Mouse (Mus musculus): Measurements from ENCODE around the gene Irgc1.

Irgc1 gene

GRCm38 (mm10) chr7:24399256-24400081 is 52.6 kb downstream of the Irgc1 start, which contains the start of gene Smg9:
TSS of gene Smg9 (plus strand) at chr7:24399619.
- peak; percentile 99 for DNase-seq (ENCODE audit: low spot score)

- DNase-seq (ENCODE audit: low spot score), result no peak
These were observed 53.7 kb downstream of the Irgc1 start for GRCm38 (mm10) chr7:24398364-24398913.

GRCm38 (mm10) chr7:24396832-24397231 is 55.3 kb downstream of the Irgc1 start:
- DNase-seq (ENCODE audit: low spot score), result no peak

GRCm38 (mm10) chr7:24394475-24395161 is 57.5 kb downstream of the Irgc1 start:
- no peak for DNase-seq (ENCODE audit: low spot score)

GRCm38 (mm10) chr7:24394054-24394453 is 58.0 kb downstream of the Irgc1 start:
- DNase-seq (ENCODE audit: low spot score), result no peak

GRCm38 (mm10) chr7:24391687-24392086 is 60.4 kb downstream of the Irgc1 start:
- no peak for DNase-seq (ENCODE audit: low spot score)

GRCm38 (mm10) chr7:24391077-24391476 is 61.0 kb downstream of the Irgc1 start:
- DNase-seq (ENCODE audit: low spot score), result peak; percentile 75

GRCm38 (mm10) chr7:24390512-24390911 is 61.6 kb downstream of the Irgc1 start:
- no peak for DNase-seq (ENCODE audit: low spot score)

GRCm38 (mm10) chr7:24389516-24390187 is 62.4 kb downstream of the Irgc1 start:
- DNase-seq (ENCODE audit: low spot score), result no peak

- no peak for DNase-seq (ENCODE audit: low spot score)
These were observed 65.0 kb downstream of the Irgc1 start for GRCm38 (mm10) chr7:24387059-24387556.

GRCm38 (mm10) chr7:24384827-24385226 is 67.3 kb downstream of the Irgc1 start:
- DNase-seq (ENCODE audit: low spot score), result peak; percentile 81

- DNase-seq (ENCODE audit: low spot score), result no peak
These were observed 68.0 kb downstream of the Irgc1 start for GRCm38 (mm10) chr7:24384070-24384469.

- DNase-seq (ENCODE audit: low spot score), result no peak
These were observed 69.2 kb downstream of the Irgc1 start for GRCm38 (mm10) chr7:24382730-24383372.
